Mouse (Mus musculus): ENCODE data around the gene Pigq. TPM values are rescaled to one million over a fixed set of nuclear protein-coding genes. Genes with fewer than 3 reads are reported as not detected.

The Pigq gene
- total and polyA plus RNA-seq, 2 experiments from 2014 or later = 47.2 to 67.9 TPM

- Histone ChIP-seq H3K27ac (ENCODE audit: low read depth) (no peak overlapping the region), H3K4me3 (ENCODE audit: low read depth, low read length) (no peak overlapping the region), H3K9me3 (replicated peaks; ENCODE audit: control insufficient read depth, low read length) (no peaks in the 10 kb centered on the region), H3K4me1 (ENCODE audit: control insufficient read depth, insufficient read depth) (no peaks in the 10 kb centered on the region), H3K4me2 (ENCODE audit: low read depth, low read length) (no peak overlapping the region), H3K27me3 (ENCODE audit: control insufficient read depth, insufficient read depth, low read length) (no peaks in the 10 kb centered on the region), H3K9ac (replicated peaks; ENCODE audit: low read depth, low read length) (no peak overlapping the region), H3K36me3 (replicated peaks; ENCODE audit: control insufficient read depth, insufficient read depth, low read length) (no peaks in the 10 kb centered on the region)
- no peak for ATAC-seq (ENCODE audit: insufficient read depth, low read depth)
- no peak for DNase-seq (ENCODE audit: low spot score)
- 70% methylated on average over 12 of the region's 12 CpGs for WGBS
- TF ChIP-seq EP300 (IDR thresholded peaks at IDR 0.05; ENCODE audit: low read depth) = no peak
- no peak for TF ChIP-seq CTCF (IDR thresholded peaks at IDR 0.05; ENCODE audit: low read depth)
Measured at GRCm38 (mm10) chr17:25895891-25896290, 48.8 kb downstream of the Pigq start.

- Histone ChIP-seq H3K36me3 (replicated peaks; ENCODE audit: control insufficient read depth, insufficient read depth, low read length) (no peaks in the 10 kb centered on the region), H3K9me3 (replicated peaks; ENCODE audit: control insufficient read depth, low read length) (no peaks in the 10 kb centered on the region), H3K4me2 (ENCODE audit: low read depth, low read length) (no peak overlapping the region), H3K27me3 (ENCODE audit: control insufficient read depth, insufficient read depth, low read length) (no peaks in the 10 kb centered on the region), H3K27ac (ENCODE audit: low read depth) (no peak overlapping the region), H3K4me1 (ENCODE audit: control insufficient read depth, insufficient read depth) (no peaks in the 10 kb centered on the region), H3K4me3 (ENCODE audit: low read depth, low read length) (no peak overlapping the region), H3K9ac (replicated peaks; ENCODE audit: low read depth, low read length) (no peak overlapping the region)
- no peak for DNase-seq (ENCODE audit: low spot score)
- no peak for TF ChIP-seq EP300 (IDR thresholded peaks at IDR 0.05; ENCODE audit: low read depth)
- no peak for TF ChIP-seq CTCF (IDR thresholded peaks at IDR 0.05; ENCODE audit: low read depth)
- 32% methylated on average over 2 of the region's 2 CpGs for WGBS
- no peak for ATAC-seq (ENCODE audit: insufficient read depth, low read depth)
Measured at GRCm38 (mm10) chr17:25895415-25895814, 49.3 kb downstream of the Pigq start.

- no peaks in the 10 kb centered on the region for H3K27me3 ChIP-seq (ENCODE audit: control insufficient read depth, insufficient read depth, low read length)
- no peak overlapping the region for H3K4me3 ChIP-seq (ENCODE audit: low read depth, low read length)
- H3K27ac ChIP-seq (ENCODE audit: low read depth) = no peak overlapping the region
- peak; percentile 82 for ATAC-seq (ENCODE audit: insufficient read depth, low read depth)
- H3K36me3 ChIP-seq (replicated peaks; ENCODE audit: control insufficient read depth, insufficient read depth, low read length) = peaks cover 9% of the 10 kb centered on the region
- TF ChIP-seq CTCF (IDR thresholded peaks at IDR 0.05; ENCODE audit: low read depth) (peak; percentile 99), EP300 (IDR thresholded peaks at IDR 0.05; ENCODE audit: low read depth) (no peak)
- DNase-seq (ENCODE audit: low spot score) = peak; percentile 78
- H3K9me3 ChIP-seq (replicated peaks; ENCODE audit: control insufficient read depth, low read length) = no peaks in the 10 kb centered on the region
- H3K4me2 ChIP-seq (ENCODE audit: low read depth, low read length) = no peak overlapping the region
- no peak overlapping the region for H3K9ac ChIP-seq (replicated peaks; ENCODE audit: low read depth, low read length)
- 24% methylated on average over 2 of the region's 2 CpGs for WGBS
- H3K4me1 ChIP-seq (ENCODE audit: control insufficient read depth, insufficient read depth) = no peaks in the 10 kb centered on the region
Measured at GRCm38 (mm10) chr17:25893975-25894617, 50.6 kb downstream of the Pigq start.

- WGBS = 81% methylated on average over 3 of the region's 3 CpGs
- no peak for DNase-seq (ENCODE audit: low spot score)
- TF ChIP-seq CTCF (IDR thresholded peaks at IDR 0.05; ENCODE audit: low read depth) (no peak), EP300 (IDR thresholded peaks at IDR 0.05; ENCODE audit: low read depth) (no peak)
Measured at GRCm38 (mm10) chr17:25888837-25889236, 55.9 kb downstream of the Pigq start.

GRCm38 (mm10) chr17:25887467-25887866 lies 57.3 kb downstream of the Pigq start:
- WGBS = 80% methylated on average over 10 of the region's 10 CpGs
- Histone ChIP-seq H3K27ac (ENCODE audit: low read depth) (no peak overlapping the region), H3K27me3 (ENCODE audit: control insufficient read depth, insufficient read depth, low read length) (no peaks in the 10 kb centered on the region), H3K9me3 (replicated peaks; ENCODE audit: control insufficient read depth, low read length) (no peaks in the 10 kb centered on the region), H3K4me3 (ENCODE audit: low read depth, low read length) (no peak overlapping the region), H3K4me2 (ENCODE audit: low read depth, low read length) (no peak overlapping the region), H3K9ac (replicated peaks; ENCODE audit: low read depth, low read length) (no peak overlapping the region), H3K36me3 (replicated peaks; ENCODE audit: control insufficient read depth, insufficient read depth, low read length) (peaks cover 34% of the 10 kb centered on the region), H3K4me1 (ENCODE audit: control insufficient read depth, insufficient read depth) (no peaks in the 10 kb centered on the region)
- DNase-seq (ENCODE audit: low spot score) (no peak), ATAC-seq (ENCODE audit: insufficient read depth, low read depth) (no peak)
- TF ChIP-seq CTCF (IDR thresholded peaks at IDR 0.05; ENCODE audit: low read depth) = no peak
- TF ChIP-seq EP300 (IDR thresholded peaks at IDR 0.05; ENCODE audit: low read depth) = no peak

More at GRCm38 (mm10) chr17:25888837-25889236, 55.9 kb downstream of the Pigq start:
- H3K27me3 ChIP-seq (ENCODE audit: control insufficient read depth, insufficient read depth, low read length) = no peaks in the 10 kb centered on the region
- ATAC-seq (ENCODE audit: insufficient read depth, low read depth) = no peak
- H3K4me2 ChIP-seq (ENCODE audit: low read depth, low read length) = no peak overlapping the region
- no peak overlapping the region for H3K27ac ChIP-seq (ENCODE audit: low read depth)
- no peak overlapping the region for H3K9ac ChIP-seq (replicated peaks; ENCODE audit: low read depth, low read length)
- H3K9me3 ChIP-seq (replicated peaks; ENCODE audit: control insufficient read depth, low read length) = no peaks in the 10 kb centered on the region
- H3K4me1 ChIP-seq (ENCODE audit: control insufficient read depth, insufficient read depth) = no peaks in the 10 kb centered on the region
- H3K4me3 ChIP-seq (ENCODE audit: low read depth, low read length) = no peak overlapping the region
- peaks cover 22% of the 10 kb centered on the region for H3K36me3 ChIP-seq (replicated peaks; ENCODE audit: control insufficient read depth, insufficient read depth, low read length)

DNA sequence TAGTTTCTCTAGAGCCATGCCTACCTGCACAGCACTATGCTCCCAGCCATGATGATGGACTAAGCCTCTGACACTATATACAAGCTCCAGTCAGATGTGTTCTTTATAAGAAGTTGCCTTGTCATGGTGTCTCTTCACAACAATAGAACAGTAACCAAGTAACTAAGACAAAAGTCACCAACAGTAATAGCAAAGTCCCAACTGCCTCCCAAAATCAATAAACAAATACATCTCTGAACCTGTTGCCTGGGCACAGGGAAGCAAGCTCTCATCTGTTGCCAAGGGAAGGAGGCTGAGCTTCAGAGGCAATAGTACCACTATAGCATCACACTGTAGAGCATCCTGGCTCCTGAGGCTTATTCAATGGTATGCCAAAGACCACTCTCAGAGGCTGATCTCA lies 57.9 kb downstream of the Pigq start:
- H3K9me3 ChIP-seq (replicated peaks; ENCODE audit: control insufficient read depth, low read length) = no peaks in the 10 kb centered on the region
- H3K27me3 ChIP-seq (ENCODE audit: control insufficient read depth, insufficient read depth, low read length) = no peaks in the 10 kb centered on the region
- no peaks in the 10 kb centered on the region for H3K4me1 ChIP-seq (ENCODE audit: control insufficient read depth, insufficient read depth)
- ATAC-seq (ENCODE audit: insufficient read depth, low read depth) (no peak), DNase-seq (ENCODE audit: low spot score) (no peak)
- no peak overlapping the region for H3K9ac ChIP-seq (replicated peaks; ENCODE audit: low read depth, low read length)
- TF ChIP-seq EP300 (IDR thresholded peaks at IDR 0.05; ENCODE audit: low read depth) (no peak), CTCF (IDR thresholded peaks at IDR 0.05; ENCODE audit: low read depth) (no peak)
- H3K27ac ChIP-seq (ENCODE audit: low read depth) = no peak overlapping the region
- no peak overlapping the region for H3K4me2 ChIP-seq (ENCODE audit: low read depth, low read length)
- no peak overlapping the region for H3K4me3 ChIP-seq (ENCODE audit: low read depth, low read length)
- H3K36me3 ChIP-seq (replicated peaks; ENCODE audit: control insufficient read depth, insufficient read depth, low read length) = peaks cover 34% of the 10 kb centered on the region
